Comparison of ENCODE assay signal across 26 mouse cellular contexts in genomic region chr6:71465146-71465545, GRCm38 (mm10). TPM values are rescaled to one million over a fixed set of nuclear protein-coding genes. Genes with fewer than 3 reads are reported as not detected.
DNase-seq lines count a peak whose midpoint lies in the region; ATAC-seq and TF ChIP-seq lines count a peak whose summit lies in the region.
"Had no signal": no experiment of that assay in that cellular context is flagged by ENCODE, and none has a peak within 500 bp of the region (broad histone marks: within the 10 kb centered on the region; RNA-seq: fewer than 3 reads in every experiment).

No protein-coding gene starts in this region.

- ATAC-seq in forebrain, embryonic 14.5 days: peak; percentile 42; the same call in 1 of the 2 replicates
- no peak; the same call in 1 of the 2 replicates for ATAC-seq in forebrain, postnatal 0 days
- ATAC-seq in hindbrain, embryonic 11.5 days (ENCODE audit: low FRiP score): no peak
- ATAC-seq: hindbrain, embryonic 16.5 days; inflammation-experienced regulatory T-cells, adult 6 months; intestine, embryonic 16.5 days had no signal

- peak; percentile 39 for DNase-seq in forebrain, embryonic 14.5 days (ENCODE audit: low spot score)
- DNase-seq in forebrain, postnatal 0 days: no peak
- peak; percentile 15 to 55 for DNase-seq in frontal cortex, adult 2 months (ENCODE audit: extremely low spot score in 1 of 2, low spot score in 1 of 2)
- DNase-seq in frontal cortex, postnatal 36 days (ENCODE audit: low spot score in 2 of 2): no peak
- DNase-seq in right cerebral cortex, adult 18-20 months: peak; percentile 14
- DNase-seq in right cerebral cortex, adult 2 months (ENCODE audit: low spot score in 2 of 2): no peak
- DNase-seq in telencephalon, adult 2 months (ENCODE audit: low read depth, low spot score): peak; percentile 59
- DNase-seq in hindbrain, embryonic 11.5 days (ENCODE audit: low spot score): no peak
- DNase-seq: adrenal gland, adult 2 months; adrenal gland, postnatal 14 days; B cell, adult 2 months; cerebellum, adult 11 months; cerebellum, adult 2 months; cerebellum, adult 9-11 months; cerebellum, postnatal 25 days; gastrocnemius, postnatal 10 days; gastrocnemius, postnatal 36 days; heart, adult 2 months; kidney, adult 18-20 months had no signal

- no peak for TF ChIP-seq CTCF in forebrain, postnatal 0 days (IDR thresholded peaks at IDR 0.05; ENCODE audit: low read depth)

- H3K4me1 ChIP-seq in forebrain, embryonic 14.5 days (ENCODE audit: control insufficient read depth, insufficient read depth, low read length): no peaks in the 10 kb centered on the region; the same call in 1 of the 2 replicates
- no peaks in the 10 kb centered on the region for H3K4me1 ChIP-seq in forebrain, postnatal 0 days (ENCODE audit: insufficient read depth)
- H3K4me1 ChIP-seq in hindbrain, embryonic 11.5 days (replicated peaks; ENCODE audit: control insufficient read depth, insufficient read depth, low read length): no peaks in the 10 kb centered on the region
- H3K4me1 ChIP-seq: embryonic facial prominence, embryonic 12.5 days; embryonic facial prominence, embryonic 15.5 days; heart, embryonic 10.5 days; hindbrain, embryonic 13.5 days had no signal

- H3K36me3 ChIP-seq in forebrain, embryonic 14.5 days (ENCODE audit: control insufficient read depth, insufficient read depth, low read length): no peaks in the 10 kb centered on the region
- H3K36me3 ChIP-seq in forebrain, postnatal 0 days (ENCODE audit: insufficient read depth): no peaks in the 10 kb centered on the region
- H3K36me3 ChIP-seq in hindbrain, embryonic 11.5 days (ENCODE audit: control insufficient read depth, insufficient read depth, low read length): no peaks in the 10 kb centered on the region
- H3K36me3 ChIP-seq: embryonic facial prominence, embryonic 12.5 days; embryonic facial prominence, embryonic 15.5 days; heart, embryonic 10.5 days; hindbrain, embryonic 13.5 days had no signal

- H3K27me3 ChIP-seq in forebrain, embryonic 14.5 days (replicated peaks; ENCODE audit: control insufficient read depth, insufficient read depth, low read length): no peaks in the 10 kb centered on the region
- H3K27me3 ChIP-seq in forebrain, postnatal 0 days (ENCODE audit: insufficient read depth, low read length): no peaks in the 10 kb centered on the region
- H3K27me3 ChIP-seq in hindbrain, embryonic 11.5 days (ENCODE audit: control insufficient read depth, insufficient read depth, low read length): no peaks in the 10 kb centered on the region
- H3K27me3 ChIP-seq: embryonic facial prominence, embryonic 12.5 days; embryonic facial prominence, embryonic 15.5 days; hindbrain, embryonic 13.5 days had no signal

- no peaks in the 10 kb centered on the region for H3K9me3 ChIP-seq in forebrain, embryonic 14.5 days (replicated peaks; ENCODE audit: control insufficient read depth, low read length)
- H3K9me3 ChIP-seq in forebrain, postnatal 0 days (ENCODE audit: low read length): no peaks in the 10 kb centered on the region
- H3K9me3 ChIP-seq in hindbrain, embryonic 11.5 days (ENCODE audit: control insufficient read depth, low read length): no peaks in the 10 kb centered on the region
- H3K9me3 ChIP-seq: embryonic facial prominence, embryonic 12.5 days; embryonic facial prominence, embryonic 15.5 days; hindbrain, embryonic 13.5 days had no signal

- no peak overlapping the region for H3K27ac ChIP-seq in forebrain, embryonic 14.5 days (ENCODE audit: low read depth, low read length)
- H3K27ac ChIP-seq in forebrain, postnatal 0 days (ENCODE audit: low read depth, low read length): no peak overlapping the region
- H3K27ac ChIP-seq in hindbrain, embryonic 11.5 days (ENCODE audit: low read depth, low read length): no peak overlapping the region
- H3K27ac ChIP-seq: embryonic facial prominence, embryonic 12.5 days; embryonic facial prominence, embryonic 15.5 days; heart, adult 2 months; heart, embryonic 10.5 days; hindbrain, embryonic 13.5 days had no signal

- no peak overlapping the region for H3K4me2 ChIP-seq in forebrain, embryonic 14.5 days (ENCODE audit: low read length)
- H3K4me2 ChIP-seq in forebrain, postnatal 0 days (ENCODE audit: low read depth): no peak overlapping the region
- H3K4me2 ChIP-seq in hindbrain, embryonic 11.5 days (replicated peaks; ENCODE audit: low read depth, low read length): no peak overlapping the region
- H3K4me2 ChIP-seq: embryonic facial prominence, embryonic 12.5 days; embryonic facial prominence, embryonic 15.5 days; hindbrain, embryonic 13.5 days had no signal

- H3K9ac ChIP-seq in forebrain, embryonic 14.5 days (ENCODE audit: low read length): no peak overlapping the region
- no peak overlapping the region for H3K9ac ChIP-seq in forebrain, postnatal 0 days
- H3K9ac ChIP-seq in hindbrain, embryonic 11.5 days (ENCODE audit: low read depth, low read length): no peak overlapping the region
- H3K9ac ChIP-seq: embryonic facial prominence, embryonic 12.5 days; embryonic facial prominence, embryonic 15.5 days; hindbrain, embryonic 13.5 days had no signal

- H3K4me3 ChIP-seq in forebrain, embryonic 14.5 days (ENCODE audit: low read depth, low read length): no peak overlapping the region
- no peak overlapping the region for H3K4me3 ChIP-seq in forebrain, postnatal 0 days (ENCODE audit: low read depth, low read length)
- no peak overlapping the region for H3K4me3 ChIP-seq in hindbrain, embryonic 11.5 days (ENCODE audit: low read depth, low read length)
- H3K4me3 ChIP-seq: embryonic facial prominence, embryonic 12.5 days; embryonic facial prominence, embryonic 15.5 days; heart, adult 2 months; heart, embryonic 10.5 days; hindbrain, embryonic 13.5 days had no signal

- 57% methylated on average over 3 of the region's 3 CpGs for WGBS in forebrain, embryonic 14.5 days
- 38% methylated on average over 3 of the region's 3 CpGs for WGBS in forebrain, postnatal 0 days
- WGBS in hindbrain, embryonic 11.5 days: 86% methylated on average over 3 of the region's 3 CpGs

RNA-seq across cellular contexts. Expression of gene Rmnd5a, which starts 24.7 kb away (rescaled TPM):
- polyA plus RNA-seq in forebrain, embryonic 14.5 days (2014; fragmentation: Nextera tagmentation; extraction: Ambion mirVana): 4.5 and 5.8 TPM in 2 replicates
- total RNA-seq in forebrain, postnatal 0 days (2014; rRNA removed): 45.6 and 55.6 TPM in 2 replicates
- polyA plus RNA-seq in forebrain, postnatal 0 days (2015; fragmentation: Nextera tagmentation; extraction: Ambion mirVana): 5.3 and 6.4 TPM in 2 replicates
- 67.5 and 67.8 TPM in 2 replicates for polyA plus RNA-seq in frontal cortex, adult 2 months (2012; rRNA removed)
- 7.1 and 10.6 TPM in 2 replicates for polyA plus RNA-seq in hindbrain, embryonic 11.5 days (2014; fragmentation: Nextera tagmentation; extraction: Ambion mirVana)

RNA-seq across cellular contexts. Expression of gene Rnf103, which starts 28.5 kb away (rescaled TPM):
- polyA plus RNA-seq in forebrain, embryonic 14.5 days (2014; fragmentation: Nextera tagmentation; extraction: Ambion mirVana): 22.8 and 26.0 TPM in 2 replicates
- 34.5 and 41.0 TPM in 2 replicates for total RNA-seq in forebrain, postnatal 0 days (2014; rRNA removed)
- 15.6 and 21.3 TPM in 2 replicates for polyA plus RNA-seq in forebrain, postnatal 0 days (2015; fragmentation: Nextera tagmentation; extraction: Ambion mirVana)
- polyA plus RNA-seq in frontal cortex, adult 2 months (2012; rRNA removed): 33.2 and 34.8 TPM in 2 replicates
- 18.8 and 19.5 TPM in 2 replicates for polyA plus RNA-seq in hindbrain, embryonic 11.5 days (2014; fragmentation: Nextera tagmentation; extraction: Ambion mirVana)

Comparison
In these comparisons a context has a peak if more than half of its experiments do, and no peak if none do; other contexts are left out.
1. DNase-seq: peak in forebrain, embryonic 14.5 days (single experiment), frontal cortex, adult 2 months (2 of 2), right cerebral cortex, adult 18-20 months (single experiment) and telencephalon, adult 2 months (single experiment); none in forebrain, postnatal 0 days (single experiment), frontal cortex, postnatal 36 days (0 of 2), right cerebral cortex, adult 2 months (0 of 2) and hindbrain, embryonic 11.5 days (single experiment).